Mouse (Mus musculus): ENCODE data around the gene Odf2. TPM values are rescaled to one million over a fixed set of nuclear protein-coding genes. Genes with fewer than 3 reads are reported as not detected.

The Odf2 gene
- total and polyA plus RNA-seq, 3 experiments = 49.3 to 82.8 TPM; not detected in 1

DNA sequence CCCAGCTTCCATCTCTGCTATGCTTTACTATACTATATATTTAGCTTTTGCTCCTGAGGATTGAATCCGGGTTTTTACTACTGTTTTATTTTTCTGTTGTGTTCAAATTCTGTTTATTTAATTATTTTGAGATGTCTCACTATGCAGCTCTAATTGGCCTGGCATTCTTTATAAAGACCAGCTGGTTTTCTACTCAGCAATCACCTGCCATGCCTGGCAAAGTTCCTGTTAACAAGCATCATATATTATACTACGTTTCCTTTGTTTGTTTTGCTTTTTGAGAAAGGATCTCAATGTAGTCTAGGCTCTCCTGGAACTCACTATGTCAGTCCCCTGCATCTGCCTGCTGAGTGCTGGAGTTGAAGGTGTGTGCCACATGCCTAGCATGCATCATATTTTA is 8.3 kb downstream of the Odf2 start:
- Histone ChIP-seq H3K27me3 (ENCODE audit: control insufficient read depth in 1 of 2, insufficient read depth in 2 of 2, low read length in 2 of 2) (no peaks in the 10 kb centered on the region), H3K79me2 (ENCODE audit: control insufficient read depth, insufficient read depth, low read length, poor library complexity) (no peaks in the 10 kb centered on the region; the same call in 1 of the 2 replicates), H3K27ac (ENCODE audit: control insufficient read depth, low read depth, low read length) (no peak overlapping the region), H3K36me3 (ENCODE audit: control insufficient read depth in 1 of 2, insufficient read depth in 2 of 2, low read length in 2 of 2) (peaks cover 0 to 18% of the 10 kb centered on the region in 2 experiments; a peak in 2 of 4 replicates), H3K4me3 (ENCODE audit: control insufficient read depth in 1 of 2, insufficient read depth in 1 of 2, low read depth in 2 of 2, low read length in 2 of 2) (no peak overlapping the region), H3K9ac (ENCODE audit: control insufficient read depth, low read depth, low read length, poor library complexity, severe bottlenecking) (no peak overlapping the region), H3K4me1 (ENCODE audit: control insufficient read depth in 1 of 2, insufficient read depth in 2 of 2, low read length in 2 of 2) (no peaks in the 10 kb centered on the region), H3K9me3 (replicated peaks; ENCODE audit: insufficient read depth, low read length) (no peaks in the 10 kb centered on the region)
- no peak for DNase-seq (ENCODE audit: low read depth, low spot score)
- TF ChIP-seq SIN3A (IDR thresholded peaks at IDR 0.05; ENCODE audit: low read length) (no peak), E2F4 (IDR thresholded peaks at IDR 0.05; ENCODE audit: borderline replicate concordance, low read depth, low read length) (no peak), MYB (IDR thresholded peaks at IDR 0.05; ENCODE audit: low read depth, low read length) (no peak), MXI1 (IDR thresholded peaks at IDR 0.05; ENCODE audit: low read depth, low read length) (no peak), NELFE (IDR thresholded peaks at IDR 0.05; ENCODE audit: low read depth, low read length) (no peak), CHD1 (IDR thresholded peaks at IDR 0.05; ENCODE audit: low read depth, low read length) (no peak)

GRCm38 (mm10) chr2:29898081-29898480 is 9.1 kb downstream of the Odf2 start:
- H3K4me1 ChIP-seq (ENCODE audit: control insufficient read depth in 1 of 2, insufficient read depth in 2 of 2, low read length in 2 of 2) = no peaks in the 10 kb centered on the region
- DNase-seq (ENCODE audit: low read depth, low spot score) = no peak
- no peak overlapping the region for H3K27ac ChIP-seq (ENCODE audit: control insufficient read depth, low read depth, low read length)
- H3K9ac ChIP-seq (ENCODE audit: control insufficient read depth, low read depth, low read length, poor library complexity, severe bottlenecking) = no peak overlapping the region
- H3K4me3 ChIP-seq (ENCODE audit: control insufficient read depth in 1 of 2, insufficient read depth in 1 of 2, low read depth in 2 of 2, low read length in 2 of 2) = no peak overlapping the region
- no peaks in the 10 kb centered on the region for H3K27me3 ChIP-seq (ENCODE audit: control insufficient read depth in 1 of 2, insufficient read depth in 2 of 2, low read length in 2 of 2)
- H3K36me3 ChIP-seq (ENCODE audit: control insufficient read depth in 1 of 2, insufficient read depth in 2 of 2, low read length in 2 of 2) = peaks cover 0 to 18% of the 10 kb centered on the region in 2 experiments; a peak in 2 of 4 replicates
- no peaks in the 10 kb centered on the region for H3K79me2 ChIP-seq (ENCODE audit: control insufficient read depth, insufficient read depth, low read length, poor library complexity)
- no peaks in the 10 kb centered on the region for H3K9me3 ChIP-seq (replicated peaks; ENCODE audit: insufficient read depth, low read length)
- TF ChIP-seq JUND (IDR thresholded peaks at IDR 0.05; ENCODE audit: low read depth, low read length) (no peak), TCF12 (IDR thresholded peaks at IDR 0.05; ENCODE audit: low read depth, low read length) (no peak), KAT2A (conservative IDR thresholded peaks at IDR 0.05; ENCODE audit: low read depth, low read length) (no peak), ELF1 (IDR thresholded peaks at IDR 0.05; ENCODE audit: low read depth, low read length) (no peak), USF2 (IDR thresholded peaks at IDR 0.05; ENCODE audit: borderline replicate concordance in 1 of 2, insufficient read depth in 1 of 2, low read depth in 1 of 2, low read length in 2 of 2) (no peak), MEF2A (IDR thresholded peaks at IDR 0.05; ENCODE audit: extremely low read depth, insufficient replicate concordance, low read depth, low read length, poor library complexity, severe bottlenecking) (no peak), ZNF384 (IDR thresholded peaks at IDR 0.05; ENCODE audit: low read depth, low read length) (no peak), TBP (IDR thresholded peaks at IDR 0.05; ENCODE audit: low read depth, low read length) (no peak), SIN3A (IDR thresholded peaks at IDR 0.05; ENCODE audit: low read length) (no peak), ZMIZ1 (IDR thresholded peaks at IDR 0.05; ENCODE audit: low read depth, low read length) (no peak), UBTF (IDR thresholded peaks at IDR 0.05; ENCODE audit: borderline replicate concordance, insufficient read depth, low read depth, low read length) (no peak), CTCF (IDR thresholded peaks at IDR 0.05 in 2 of 3, conservative IDR thresholded peaks at IDR 0.05 in 1 of 3; ENCODE audit: control insufficient read depth in 1 of 3, insufficient read depth in 1 of 3, low read depth in 2 of 3, low read length in 3 of 3, poor library complexity in 1 of 3, severe bottlenecking in 1 of 3) (no peak), RAD21 (IDR thresholded peaks at IDR 0.05; ENCODE audit: low read depth, low read length) (no peak), BHLHE40 (IDR thresholded peaks at IDR 0.05; ENCODE audit: borderline replicate concordance, low read depth, low read length) (no peak)
